Mouse (Mus musculus) embryonic fibroblast, embryonic 13.5 days (primary cell): ENCODE measurements around the gene Mrpl22. TPM values are rescaled to one million over a fixed set of nuclear protein-coding genes. Genes with fewer than 3 reads are reported as not detected.
"Not testable (repeated sequence)": the region's sequence is repeated elsewhere in the genome, so short reads cannot be mapped to it uniquely, and the experiment has no call there.

ENCODE experiments used
- H3K27ac ChIP-seq: 2 replicates; pipeline ENCODE4 v1.5.1; 2012; ENCODE audit warnings: low read length, control low read depth, inconsistent platforms; ENCODE audit not compliant: insufficient read depth
- H3K4me1 ChIP-seq: 2 replicates; pipeline ENCODE4 v1.6.1; 2011; ENCODE audit warnings: low read length; ENCODE audit not compliant: control insufficient read depth, insufficient read depth
- H3K4me3 ChIP-seq: 2 replicates; pipeline ENCODE4 v1.5.1; 2011; ENCODE audit warnings: mild to moderate bottlenecking, control low read depth, low read length; ENCODE audit not compliant: insufficient read depth
- CTCF ChIP-seq: IDR thresholded peaks from 2 replicates; pipeline ENCODE4 v1.5.1; 2011; ENCODE audit warnings: mild to moderate bottlenecking, control low read depth, low read length, moderate library complexity, borderline replicate concordance; ENCODE audit not compliant: insufficient read depth
- POLR2A ChIP-seq: IDR thresholded peaks from 2 replicates; pipeline ENCODE4 v1.6.1; 2011; ENCODE audit warnings: low read depth, mild to moderate bottlenecking, control low read depth, low read length, moderate library complexity
- polyA plus RNA-seq: library from polyadenylated mRNA; stranded (reverse); fragments of >200 nt; gene quantifications from 2 replicates; pipeline ENCODE4 v1.2.4, GENCODE M21; 2011; ENCODE audit warnings: low read depth; ENCODE audit not compliant: missing spikeins, insufficient read length

The Mrpl22 gene
- polyA plus RNA-seq, 1 experiment, result 46.8 TPM

- no peak overlapping the region for H3K27ac ChIP-seq
- no peak overlapping the region for H3K4me3 ChIP-seq
- H3K4me1 ChIP-seq, result no peaks in the 10 kb centered on the region; the same call in 1 of the 2 replicates
- TF ChIP-seq POLR2A (no peak), CTCF (no peak)
Observed at GRCm38 (mm10) chr11:58211062-58211681, 39.7 kb downstream of the Mrpl22 start.

- H3K4me1 ChIP-seq, result no peaks in the 10 kb centered on the region; the same call in 1 of the 2 replicates
- H3K27ac ChIP-seq, result no peak overlapping the region
- no peak overlapping the region for H3K4me3 ChIP-seq
- TF ChIP-seq POLR2A (no peak), CTCF (no peak)
Observed at GRCm38 (mm10) chr11:58211682-58212067, 40.2 kb downstream of the Mrpl22 start.

DNA sequence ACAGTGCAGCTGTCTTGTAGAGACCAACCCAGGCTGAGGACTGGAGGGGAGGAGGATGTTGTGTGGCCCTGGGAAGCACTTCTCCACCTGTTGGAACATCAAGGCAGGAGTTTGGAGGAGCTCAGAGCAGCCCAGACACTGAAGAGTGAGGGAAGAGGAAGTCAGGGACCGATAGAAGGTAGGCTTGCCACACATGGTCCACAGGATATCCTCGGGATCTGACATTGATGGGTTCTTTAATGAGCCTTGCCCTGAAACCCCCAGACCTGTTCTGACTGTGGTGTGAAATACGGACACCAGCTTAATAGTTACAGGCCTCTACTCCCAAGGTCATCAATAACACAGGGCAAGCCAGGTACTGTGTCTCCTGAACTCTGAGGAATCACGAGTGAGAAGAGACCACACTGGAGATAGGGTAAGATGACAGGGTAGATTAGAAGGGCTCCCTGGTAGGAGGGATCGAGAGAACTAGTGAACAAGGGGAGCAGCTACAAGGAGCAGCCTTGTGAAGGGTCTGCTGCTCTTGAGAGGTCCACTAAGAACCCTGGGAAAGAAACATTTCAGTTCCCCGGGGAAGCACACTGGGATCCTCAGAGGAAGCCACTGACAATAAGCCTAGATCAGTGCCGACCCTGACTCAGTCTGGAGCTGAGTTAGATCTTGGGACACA is 42.3 kb downstream of the Mrpl22 start:
- no peak overlapping the region for H3K27ac ChIP-seq
- TF ChIP-seq CTCF (no peak), POLR2A (no peak)
- no peak overlapping the region for H3K4me3 ChIP-seq

GRCm38 (mm10) chr11:58214391-58215048 is 43.1 kb downstream of the Mrpl22 start:
- Histone ChIP-seq H3K27ac (no peak overlapping the region), H3K4me3 (peak overlapping the region; percentile 40), H3K4me1 (no peaks in the 10 kb centered on the region; the same call in 1 of the 2 replicates)
- TF ChIP-seq CTCF, result no peak
- TF ChIP-seq POLR2A, result peak; percentile 57; the same call in 1 of the 2 replicates

More for the DNA sequence above, 42.3 kb downstream of the Mrpl22 start:
- no peaks in the 10 kb centered on the region; the same call in 1 of the 2 replicates for H3K4me1 ChIP-seq

GRCm38 (mm10) chr11:58215049-58215430 is 43.6 kb downstream of the Mrpl22 start:
- not testable (repeated sequence) for H3K27ac ChIP-seq, H3K4me1 ChIP-seq
- TF ChIP-seq POLR2A, result 0 out of 2 replicates have a peak, but pooled peaks have one; percentile 25
- H3K4me3 ChIP-seq, result peak overlapping the region; percentile 40

- H3K4me1 ChIP-seq, result no peaks in the 10 kb centered on the region
- H3K4me3 ChIP-seq, result no peak overlapping the region
- TF ChIP-seq CTCF, result no peak
- no peak for TF ChIP-seq POLR2A
- H3K27ac ChIP-seq, result no peak overlapping the region
Observed at GRCm38 (mm10) chr11:58215814-58216213, 44.4 kb downstream of the Mrpl22 start.

DNA sequence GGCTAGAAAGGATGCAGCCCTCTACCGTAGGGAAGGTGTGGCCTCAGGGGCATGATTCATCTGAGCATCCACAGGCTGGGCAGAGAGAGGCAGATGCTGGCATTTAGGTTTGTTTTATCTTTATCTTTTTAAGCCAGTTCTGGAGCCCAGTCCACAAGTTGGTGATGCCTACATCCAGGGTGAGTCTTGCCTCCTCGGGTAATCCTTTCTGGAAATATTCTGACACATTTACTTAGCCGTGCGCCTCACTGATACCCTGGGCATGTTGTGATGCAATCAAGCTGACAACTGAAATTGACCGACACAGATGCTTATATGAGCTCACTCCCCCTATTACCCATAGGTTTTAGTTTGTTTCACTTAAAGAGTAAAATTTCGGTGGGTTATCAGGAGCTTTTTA is 45.4 kb downstream of the Mrpl22 start:
- no peak overlapping the region for H3K27ac ChIP-seq
- TF ChIP-seq POLR2A, result no peak
- TF ChIP-seq CTCF, result no peak
- no peaks in the 10 kb centered on the region for H3K4me1 ChIP-seq
- no peak overlapping the region for H3K4me3 ChIP-seq

DNA sequence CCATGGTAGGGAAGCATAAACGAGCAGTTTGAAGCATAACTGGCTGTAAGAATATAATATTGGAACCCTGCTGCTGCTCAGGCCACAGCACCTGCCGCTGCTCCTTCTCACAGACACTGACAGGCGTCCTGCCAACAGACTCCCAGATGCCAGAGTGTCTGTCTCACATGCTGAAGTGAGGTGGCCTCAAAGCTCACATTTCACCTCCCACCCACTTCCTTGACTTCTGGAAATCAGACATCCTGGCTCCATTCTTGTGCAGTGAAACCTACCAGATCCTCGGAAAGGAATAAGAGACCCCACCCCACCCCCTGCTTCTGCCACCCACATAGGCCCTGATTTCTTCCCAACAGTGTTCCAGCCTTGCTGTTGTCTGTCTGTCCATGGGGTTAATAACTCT is 52.3 kb downstream of the Mrpl22 start:
- Histone ChIP-seq H3K4me1 (peaks cover 5% of the 10 kb centered on the region; the same call in 1 of the 2 replicates), H3K4me3 (no peak overlapping the region), H3K27ac (no peak overlapping the region)
- TF ChIP-seq CTCF, result no peak
- TF ChIP-seq POLR2A, result no peak

- no peak overlapping the region for H3K4me3 ChIP-seq
- no peak overlapping the region for H3K27ac ChIP-seq
- TF ChIP-seq POLR2A (no peak), CTCF (no peak)
- H3K4me1 ChIP-seq, result peaks cover 5% of the 10 kb centered on the region; the same call in 1 of the 2 replicates
Observed at GRCm38 (mm10) chr11:58224313-58224712, 52.9 kb downstream of the Mrpl22 start.

DNA sequence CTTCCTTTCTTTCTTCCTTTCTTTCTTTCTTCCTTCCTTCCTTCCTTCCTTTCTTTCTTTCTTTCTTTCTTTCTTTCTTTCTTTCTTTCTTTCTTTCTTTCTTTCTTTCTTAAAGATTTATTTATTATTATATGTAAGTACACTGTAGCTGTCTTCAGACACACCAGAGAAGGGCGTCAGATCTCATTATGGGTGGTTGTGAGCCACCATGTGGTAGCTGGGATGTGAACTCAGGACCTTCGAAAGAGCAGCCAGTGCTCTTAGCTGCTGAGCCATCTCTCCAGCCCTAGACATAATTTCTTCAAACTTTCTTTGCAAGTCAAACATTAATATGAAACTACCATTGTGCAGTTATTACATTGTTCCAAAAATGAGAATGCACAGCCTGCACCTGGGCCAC is 53.4 kb downstream of the Mrpl22 start:
- H3K4me1 ChIP-seq, H3K4me3 ChIP-seq, H3K27ac ChIP-seq: not testable (repeated sequence)
